Mouse (Mus musculus): ENCODE data around the gene Hba-a2. TPM values are rescaled to one million over a fixed set of nuclear protein-coding genes. Genes with fewer than 3 reads are reported as not detected.

Gene Hba-a2
- 100 to 1,000 TPM in 1 of 2 experiments, 10 to 100 TPM in 1; 12.9 to 122 TPM for total RNA-seq (2023)

DNA sequence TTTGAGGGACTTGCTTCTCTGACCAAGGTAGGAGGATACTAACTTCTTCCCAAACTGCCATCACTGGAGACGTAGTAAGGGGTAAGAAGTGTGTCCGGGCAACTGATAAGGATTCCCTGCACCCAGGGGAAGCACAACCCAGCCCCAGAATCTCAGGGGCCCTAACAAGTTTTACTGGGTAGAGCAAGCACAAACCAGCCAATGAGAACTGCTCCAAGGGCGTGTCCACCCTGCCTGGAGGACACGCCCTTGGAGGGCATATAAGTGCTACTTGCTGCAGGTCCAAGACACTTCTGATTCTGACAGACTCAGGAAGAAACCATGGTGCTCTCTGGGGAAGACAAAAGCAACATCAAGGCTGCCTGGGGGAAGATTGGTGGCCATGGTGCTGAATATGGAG is at the start of gene Hba-a2:
TSS of gene Hba-a2 (plus strand) at position 287 of the 400 bp plus-strand sequence.

DNA sequence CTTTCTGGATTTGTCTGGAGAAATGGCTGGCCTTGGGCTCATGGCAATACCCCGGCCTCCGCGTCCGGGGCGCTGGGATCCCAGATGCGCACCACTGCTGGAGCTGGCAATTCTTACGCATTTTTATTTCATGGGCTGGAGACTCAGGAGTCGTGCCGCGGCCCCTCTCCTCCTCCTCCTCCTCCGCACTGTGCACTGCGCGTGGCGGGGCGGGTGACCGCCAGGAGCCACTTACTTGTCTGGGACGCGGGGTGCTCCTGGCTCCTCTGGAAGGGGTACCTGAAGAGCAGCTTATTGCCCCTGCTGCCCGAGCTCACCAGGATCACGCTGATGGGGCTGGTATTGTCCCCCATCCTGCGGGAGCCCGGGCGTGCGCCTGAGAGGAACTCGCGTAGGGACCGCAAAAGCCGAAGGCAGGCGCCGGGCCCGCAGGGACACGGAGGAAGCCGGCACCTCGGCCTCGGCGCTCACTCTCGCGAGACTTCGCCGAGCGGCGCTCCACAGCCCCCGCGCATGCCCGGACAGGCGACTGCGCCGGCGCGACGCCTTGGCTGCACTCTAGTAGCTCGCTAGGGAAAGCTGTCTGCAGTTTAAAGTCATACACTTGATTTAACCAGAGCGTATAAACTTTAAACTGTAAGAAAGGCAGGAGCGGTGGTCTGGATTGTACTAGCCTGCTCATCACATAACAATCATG is 29.0 kb upstream of the Hba-a2 start, which contains the start of gene Nprl3:
TSS of gene Nprl3 (minus strand) at position 520 of the 697 bp plus-strand sequence.

GRCm38 (mm10) chr11:32276347-32276746 is 19.9 kb upstream of the Hba-a2 start, which contains the start of gene Hba-x:
TSS of gene Hba-x (plus strand) at chr11:32276400.

GRCm38 (mm10) chr11:32283091-32283777 is 13.1 kb upstream of the Hba-a2 start, which contains the start of gene Hba-a1:
TSS of gene Hba-a1 (plus strand) at chr11:32283511.

DNA sequence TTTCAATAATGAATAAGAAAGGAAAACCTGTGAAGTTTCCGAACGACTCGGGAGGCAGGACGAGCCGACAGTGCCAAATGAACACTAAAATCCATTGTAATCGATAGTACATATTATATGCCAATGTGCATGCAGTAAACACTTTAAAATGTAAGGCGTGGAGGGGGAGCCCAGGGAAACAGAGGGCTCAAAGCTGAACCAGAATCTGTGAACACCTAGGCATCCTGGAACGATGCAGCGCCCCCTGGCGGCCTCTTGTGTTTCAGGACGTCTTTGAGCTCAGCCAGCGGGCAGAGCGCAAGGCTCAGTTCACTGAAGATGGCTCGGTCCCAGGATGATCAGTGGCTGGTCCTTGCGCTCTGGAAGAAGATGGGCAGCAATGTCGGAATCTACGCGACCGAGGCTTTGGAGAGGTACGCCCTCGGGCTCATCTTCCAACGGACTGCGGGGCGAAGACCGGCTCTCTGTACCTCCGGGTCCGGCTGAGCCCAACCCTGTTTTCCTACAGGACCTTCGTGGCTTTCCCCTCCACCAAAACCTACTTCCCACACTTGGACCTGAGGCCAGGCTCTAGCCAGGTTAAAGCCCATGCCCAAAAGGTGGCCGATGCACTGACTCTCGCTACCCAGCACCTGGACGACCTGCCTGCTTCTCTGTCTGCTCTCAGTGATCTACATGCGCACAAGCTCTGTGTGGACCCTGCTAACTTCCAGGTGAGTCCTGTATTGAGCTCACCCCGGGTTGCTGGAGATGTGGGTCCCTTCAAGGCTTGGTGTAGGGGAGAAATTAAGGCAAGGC is 9.4 kb upstream of the Hba-a2 start, which contains the start of gene Hbq1b:
TSS of gene Hbq1b (plus strand) at position 271 of the 798 bp plus-strand sequence.

GRCm38 (mm10) chr11:32299865-32300264 is 3.6 kb downstream of the Hba-a2 start, which contains the start of gene Hbq1a:
TSS of gene Hbq1a (plus strand) at chr11:32300069.

Other genes with a start within 250 kb of the Hba-a2 start
- gene Il9r, start 96.2 kb upstream of the Hba-a2 start, total RNA-seq (2023), result not detected
- gene Snrnp25, start 91.1 kb upstream of the Hba-a2 start, total RNA-seq (2023), result 10 to 100 TPM in 1 of 2 experiments, 1 to 10 TPM in 1; 8.4 to 11.5 TPM
- 1 to 10 TPM; 2.1 to 5.4 TPM for gene Rhbdf1, start 74.2 kb upstream of the Hba-a2 start, total RNA-seq (2023)
- gene Mpg, start 70.0 kb upstream of the Hba-a2 start, total RNA-seq (2023), result 10 to 100 TPM; 14.1 to 16.5 TPM
- 10 to 100 TPM; 32.3 to 39.0 TPM for gene Nprl3, start 28.8 kb upstream of the Hba-a2 start, total RNA-seq (2023)
- gene Hba-x, start 20.1 kb upstream of the Hba-a2 start, total RNA-seq (2023), result not detected
- 100 to 1,000 TPM in 1 of 2 experiments, 10 to 100 TPM in 1; 25.9 to 166 TPM for gene Hba-a1, start 13.0 kb upstream of the Hba-a2 start, total RNA-seq (2023)
- gene Hbq1b, start 9.5 kb upstream of the Hba-a2 start, total RNA-seq (2023), result not detected
- not detected for gene Hbq1a, start 3.6 kb downstream of the Hba-a2 start, total RNA-seq (2023)
- gene Sh3pxd2b, start 51.3 kb downstream of the Hba-a2 start, total RNA-seq (2023), result 10 to 100 TPM in 1 of 2 experiments, 1 to 10 TPM in 1; 9.4 to 10.0 TPM
- gene Ubtd2, start 158.9 kb downstream of the Hba-a2 start, total RNA-seq (2023), result 1 to 10 TPM; 2.1 to 5.6 TPM
- 1 to 10 TPM; 3.1 to 6.6 TPM for gene Efcab9, start 235.6 kb downstream of the Hba-a2 start, total RNA-seq (2023)
- gene Stk10, start 236.8 kb downstream of the Hba-a2 start, total RNA-seq (2023), result 100 to 1,000 TPM; 477 to 557 TPM

Measured in monocyte, adult 59 days (primary cell).